Mouse (Mus musculus): Measurements from ENCODE around the gene Hoxa7. TPM values are rescaled to one million over a fixed set of nuclear protein-coding genes. Genes with fewer than 3 reads are reported as not detected.

Hoxa7 gene
- polyA plus RNA-seq, 1 experiment from 2014 or later, result 14.7 TPM

DNA sequence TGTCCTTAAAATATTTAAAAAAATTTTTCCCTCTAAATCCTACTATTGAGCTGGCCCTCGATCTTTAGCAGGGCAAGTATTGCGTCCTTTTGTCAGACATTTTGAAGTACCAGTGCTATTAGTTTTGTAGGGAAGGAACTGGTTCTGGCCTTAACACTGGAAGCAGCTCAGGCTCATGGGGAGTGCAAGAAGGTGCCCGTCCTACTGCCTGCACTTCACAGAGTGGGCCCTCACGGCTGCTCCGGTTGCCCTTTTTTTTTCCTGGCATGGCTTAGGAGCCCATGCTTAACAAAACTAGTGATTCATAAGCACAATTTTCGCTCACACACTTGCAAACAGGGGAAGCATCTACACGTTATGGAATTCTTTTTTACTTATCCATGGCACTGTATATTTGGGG lies 17.3 kb upstream of the Hoxa7 start:
- peak overlapping the region; percentile 99 for H3K4me3 ChIP-seq (ENCODE audit: low read depth, low read length)
- ATAC-seq (ENCODE audit: insufficient number of reproducible peaks, low FRiP score, low TSS enrichment, low read depth) (no peak), DNase-seq (ENCODE audit: low spot score) (peak; percentile 75)
- H3K9me3 ChIP-seq (ENCODE audit: control insufficient read depth, low read length), result no peaks in the 10 kb centered on the region
- peaks cover 1% of the 10 kb centered on the region; the same call in 1 of the 2 replicates for H3K36me3 ChIP-seq (ENCODE audit: control insufficient read depth, insufficient read depth, low read length)
- peak overlapping the region; percentile 100 for H3K9ac ChIP-seq (ENCODE audit: low read length)
- H3K27me3 ChIP-seq (ENCODE audit: control insufficient read depth, insufficient read depth, low read length), result no peaks in the 10 kb centered on the region
- H3K4me2 ChIP-seq (ENCODE audit: low read depth, severe bottlenecking), result peak overlapping the region; percentile 75
- peak overlapping the region; percentile 99 for H3K27ac ChIP-seq (replicated peaks; ENCODE audit: low read depth, low read length)
- peaks cover 15% of the 10 kb centered on the region for H3K4me1 ChIP-seq (ENCODE audit: control insufficient read depth, insufficient read depth, low read length)
- 0% methylated on average over 7 of the region's 7 CpGs for WGBS

- H3K9me3 ChIP-seq (ENCODE audit: control insufficient read depth, low read length), result no peaks in the 10 kb centered on the region
- DNase-seq (ENCODE audit: low spot score) (peak; percentile 69), ATAC-seq (ENCODE audit: insufficient number of reproducible peaks, low FRiP score, low TSS enrichment, low read depth) (no peak)
- 0% methylated on average over 7 of the region's 7 CpGs for WGBS
- H3K4me2 ChIP-seq (ENCODE audit: low read depth, severe bottlenecking), result peak overlapping the region; percentile 75
- peaks cover 2% of the 10 kb centered on the region; the same call in 1 of the 2 replicates for H3K36me3 ChIP-seq (ENCODE audit: control insufficient read depth, insufficient read depth, low read length)
- peaks cover 12% of the 10 kb centered on the region for H3K4me1 ChIP-seq (ENCODE audit: control insufficient read depth, insufficient read depth, low read length)
- peak overlapping the region; percentile 100 for H3K9ac ChIP-seq (ENCODE audit: low read length)
- peak overlapping the region; percentile 99 for H3K27ac ChIP-seq (replicated peaks; ENCODE audit: low read depth, low read length)
- H3K27me3 ChIP-seq (ENCODE audit: control insufficient read depth, insufficient read depth, low read length), result no peaks in the 10 kb centered on the region
- H3K4me3 ChIP-seq (ENCODE audit: low read depth, low read length), result peak overlapping the region; percentile 99
Measured at GRCm38 (mm10) chr6:52238155-52238545, 16.5 kb upstream of the Hoxa7 start.

- H3K36me3 ChIP-seq (ENCODE audit: control insufficient read depth, insufficient read depth, low read length), result peaks cover 2% of the 10 kb centered on the region; the same call in 1 of the 2 replicates
- DNase-seq (ENCODE audit: low spot score), result peak; percentile 70
- ATAC-seq (ENCODE audit: insufficient number of reproducible peaks, low FRiP score, low TSS enrichment, low read depth), result no peak
- H3K9me3 ChIP-seq (ENCODE audit: control insufficient read depth, low read length), result no peaks in the 10 kb centered on the region
- peak overlapping the region; percentile 99 for H3K27ac ChIP-seq (replicated peaks; ENCODE audit: low read depth, low read length)
- H3K4me2 ChIP-seq (ENCODE audit: low read depth, severe bottlenecking), result peak overlapping the region; percentile 75
- H3K4me3 ChIP-seq (ENCODE audit: low read depth, low read length), result peak overlapping the region; percentile 99
- H3K4me1 ChIP-seq (ENCODE audit: control insufficient read depth, insufficient read depth, low read length), result peaks cover 6% of the 10 kb centered on the region
- WGBS, result 2% methylated on average over 10 of the region's 10 CpGs
- H3K27me3 ChIP-seq (ENCODE audit: control insufficient read depth, insufficient read depth, low read length), result no peaks in the 10 kb centered on the region
- H3K9ac ChIP-seq (ENCODE audit: low read length), result peak overlapping the region; percentile 100
Measured at GRCm38 (mm10) chr6:52237346-52238154, 15.9 kb upstream of the Hoxa7 start.

- Histone ChIP-seq H3K9ac (ENCODE audit: low read length) (peak overlapping the region; percentile 100), H3K27me3 (ENCODE audit: control insufficient read depth, insufficient read depth, low read length) (no peaks in the 10 kb centered on the region), H3K36me3 (ENCODE audit: control insufficient read depth, insufficient read depth, low read length) (peaks cover 2% of the 10 kb centered on the region; the same call in 1 of the 2 replicates), H3K27ac (replicated peaks; ENCODE audit: low read depth, low read length) (peak overlapping the region; percentile 99), H3K4me1 (ENCODE audit: control insufficient read depth, insufficient read depth, low read length) (peaks cover 1% of the 10 kb centered on the region; the same call in 1 of the 2 replicates), H3K4me2 (ENCODE audit: low read depth, severe bottlenecking) (peak overlapping the region; percentile 75), H3K9me3 (ENCODE audit: control insufficient read depth, low read length) (no peaks in the 10 kb centered on the region), H3K4me3 (ENCODE audit: low read depth, low read length) (peak overlapping the region; percentile 99)
- ATAC-seq (ENCODE audit: insufficient number of reproducible peaks, low FRiP score, low TSS enrichment, low read depth) (no peak), DNase-seq (ENCODE audit: low spot score) (no peak)
- WGBS, result 5% methylated on average over 3 of the region's 3 CpGs
Measured at GRCm38 (mm10) chr6:52236806-52237205, 15.2 kb upstream of the Hoxa7 start.

GRCm38 (mm10) chr6:52235866-52236265 lies 14.2 kb upstream of the Hoxa7 start:
- DNase-seq (ENCODE audit: low spot score) (peak; percentile 58), ATAC-seq (ENCODE audit: insufficient number of reproducible peaks, low FRiP score, low TSS enrichment, low read depth) (no peak)
- H3K27ac ChIP-seq (replicated peaks; ENCODE audit: low read depth, low read length), result peak overlapping the region; percentile 99
- peak overlapping the region; percentile 75 for H3K4me2 ChIP-seq (ENCODE audit: low read depth, severe bottlenecking)
- WGBS, result 9% methylated on average over 6 of the region's 6 CpGs
- peak overlapping the region; percentile 99 for H3K4me3 ChIP-seq (ENCODE audit: low read depth, low read length)
- no peaks in the 10 kb centered on the region for H3K9me3 ChIP-seq (ENCODE audit: control insufficient read depth, low read length)
- H3K36me3 ChIP-seq (ENCODE audit: control insufficient read depth, insufficient read depth, low read length), result peaks cover 2% of the 10 kb centered on the region; the same call in 1 of the 2 replicates
- H3K9ac ChIP-seq (ENCODE audit: low read length), result peak overlapping the region; percentile 100
- H3K4me1 ChIP-seq (ENCODE audit: control insufficient read depth, insufficient read depth, low read length), result no peaks in the 10 kb centered on the region; the same call in 1 of the 2 replicates
- no peaks in the 10 kb centered on the region for H3K27me3 ChIP-seq (ENCODE audit: control insufficient read depth, insufficient read depth, low read length)

DNA sequence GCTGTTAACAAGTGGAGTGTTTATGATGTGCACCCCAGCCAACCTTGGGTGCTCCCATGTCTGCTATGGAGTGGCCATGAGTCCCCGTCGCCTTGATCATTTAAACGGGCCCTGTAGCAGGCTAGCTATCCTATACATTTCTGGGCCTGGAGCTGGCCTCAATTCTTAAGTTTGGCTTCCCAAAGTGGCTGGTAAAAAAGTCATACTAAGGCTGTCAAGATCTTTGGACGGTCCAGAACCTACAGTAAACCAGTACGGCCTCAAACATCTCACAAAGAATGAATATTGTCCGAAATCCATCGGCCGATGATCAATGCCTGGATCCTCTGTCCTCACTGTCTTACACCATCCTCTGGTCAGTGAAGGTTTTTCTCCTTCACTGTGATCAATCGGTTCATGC lies 13.6 kb upstream of the Hoxa7 start:
- H3K27ac ChIP-seq (replicated peaks; ENCODE audit: low read depth, low read length), result peak overlapping the region; percentile 99
- ATAC-seq (ENCODE audit: insufficient number of reproducible peaks, low FRiP score, low TSS enrichment, low read depth) (no peak), DNase-seq (ENCODE audit: low spot score) (peak; percentile 69)
- peak overlapping the region; percentile 99 for H3K4me3 ChIP-seq (ENCODE audit: low read depth, low read length)
- peak overlapping the region; percentile 100 for H3K9ac ChIP-seq (ENCODE audit: low read length)
- 12% methylated on average over 9 of the region's 9 CpGs for WGBS
- no peaks in the 10 kb centered on the region for H3K9me3 ChIP-seq (ENCODE audit: control insufficient read depth, low read length)
- H3K36me3 ChIP-seq (ENCODE audit: control insufficient read depth, insufficient read depth, low read length), result peaks cover 2% of the 10 kb centered on the region; the same call in 1 of the 2 replicates
- no peaks in the 10 kb centered on the region for H3K27me3 ChIP-seq (ENCODE audit: control insufficient read depth, insufficient read depth, low read length)
- peak overlapping the region; percentile 75 for H3K4me2 ChIP-seq (ENCODE audit: low read depth, severe bottlenecking)
- H3K4me1 ChIP-seq (ENCODE audit: control insufficient read depth, insufficient read depth, low read length), result no peaks in the 10 kb centered on the region; the same call in 1 of the 2 replicates

GRCm38 (mm10) chr6:52234428-52235140 lies 12.9 kb upstream of the Hoxa7 start:
- Histone ChIP-seq H3K4me3 (ENCODE audit: low read depth, low read length) (peak overlapping the region; percentile 99), H3K9ac (ENCODE audit: low read length) (peak overlapping the region; percentile 100), H3K4me1 (ENCODE audit: control insufficient read depth, insufficient read depth, low read length) (no peaks in the 10 kb centered on the region; the same call in 1 of the 2 replicates), H3K4me2 (ENCODE audit: low read depth, severe bottlenecking) (peak overlapping the region; percentile 75), H3K27ac (replicated peaks; ENCODE audit: low read depth, low read length) (peak overlapping the region; percentile 99), H3K9me3 (ENCODE audit: control insufficient read depth, low read length) (no peaks in the 10 kb centered on the region), H3K36me3 (ENCODE audit: control insufficient read depth, insufficient read depth, low read length) (peaks cover 2% of the 10 kb centered on the region; the same call in 1 of the 2 replicates), H3K27me3 (ENCODE audit: control insufficient read depth, insufficient read depth, low read length) (no peaks in the 10 kb centered on the region)
- DNase-seq (ENCODE audit: low spot score) (no peak), ATAC-seq (ENCODE audit: insufficient number of reproducible peaks, low FRiP score, low TSS enrichment, low read depth) (peak; percentile 46)
- WGBS, result under 1% methylated on average over 62 of the region's 68 CpGs
